Mouse (Mus musculus): ENCODE data around the gene Klhl3.

- no peak for TF ChIP-seq CTCF (conservative IDR thresholded peaks at IDR 0.05; ENCODE audit: low read length)
- TF ChIP-seq NANOG (IDR thresholded peaks at IDR 0.05; ENCODE audit: borderline replicate concordance, low read length), result no peak
- no peak for TF ChIP-seq POU5F1 (IDR thresholded peaks at IDR 0.05; ENCODE audit: borderline replicate concordance, low read length)
Observed at GRCm38 (mm10) chr13:57978931-57979330, 134.5 kb downstream of the Klhl3 start.

Data from E14TG2a.4 (cell line).